Mouse (Mus musculus): ENCODE results near the gene Slc12a8.

GRCm38 (mm10) chr16:33657191-33657590 is 140.1 kb downstream of the Slc12a8 start:
- no peak for TF ChIP-seq POLR2A (IDR thresholded peaks at IDR 0.05; ENCODE audit: borderline replicate concordance, control insufficient read depth, low read depth, low read length)
- TF ChIP-seq CTCF (IDR thresholded peaks at IDR 0.05; ENCODE audit: control insufficient read depth, insufficient read depth, low read length) = no peak

Measured in bone marrow, adult 2 months (tissue).